Mouse (Mus musculus): Measurements from ENCODE around the gene Ascc2. TPM values are rescaled to one million over a fixed set of nuclear protein-coding genes. Genes with fewer than 3 reads are reported as not detected.

The Ascc2 gene
- polyA plus RNA-seq, 1 experiment from 2014 or later: 35.9 TPM

DNA sequence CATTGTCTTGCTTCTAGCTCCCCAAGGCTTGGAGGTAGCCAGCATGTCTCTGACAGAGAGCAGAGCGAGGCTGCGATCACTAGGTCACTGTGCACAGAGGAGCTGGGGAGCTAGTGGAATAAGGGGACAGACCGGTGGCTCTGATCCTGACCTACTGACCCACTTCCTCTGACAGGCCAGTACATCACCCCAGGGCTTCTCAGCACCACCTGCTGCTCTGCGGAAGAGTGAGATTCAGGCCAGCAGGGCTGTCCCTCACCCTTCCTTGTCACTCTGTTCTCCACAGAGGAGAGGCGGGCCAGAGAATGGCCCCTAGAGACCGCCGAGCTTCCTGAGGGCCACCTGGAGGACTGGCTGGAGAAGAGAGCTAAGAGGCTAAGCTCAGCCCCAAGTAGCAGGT lies 94.2 kb downstream of the Ascc2 start:
- Histone ChIP-seq H3K27ac (ENCODE audit: low read length) (no peak overlapping the region), H3K4me1 (replicated peaks; ENCODE audit: control insufficient read depth, insufficient read depth, low read length) (peaks cover 12% of the 10 kb centered on the region), H3K4me3 (ENCODE audit: low read length) (no peak overlapping the region), H3K9ac (ENCODE audit: low read length) (no peak overlapping the region), H3K36me3 (ENCODE audit: control insufficient read depth, insufficient read depth, low read length) (no peaks in the 10 kb centered on the region; the same call in 1 of the 2 replicates), H3K27me3 (ENCODE audit: control insufficient read depth, insufficient read depth, low read depth, low read length) (no peaks in the 10 kb centered on the region), H3K4me2 (ENCODE audit: low read depth, low read length) (no peak overlapping the region), H3K9me3 (ENCODE audit: control insufficient read depth, low read length) (no peaks in the 10 kb centered on the region)
- no peak for ATAC-seq (ENCODE audit: low read depth)
- 76% methylated on average over 7 of the region's 7 CpGs for WGBS

DNA sequence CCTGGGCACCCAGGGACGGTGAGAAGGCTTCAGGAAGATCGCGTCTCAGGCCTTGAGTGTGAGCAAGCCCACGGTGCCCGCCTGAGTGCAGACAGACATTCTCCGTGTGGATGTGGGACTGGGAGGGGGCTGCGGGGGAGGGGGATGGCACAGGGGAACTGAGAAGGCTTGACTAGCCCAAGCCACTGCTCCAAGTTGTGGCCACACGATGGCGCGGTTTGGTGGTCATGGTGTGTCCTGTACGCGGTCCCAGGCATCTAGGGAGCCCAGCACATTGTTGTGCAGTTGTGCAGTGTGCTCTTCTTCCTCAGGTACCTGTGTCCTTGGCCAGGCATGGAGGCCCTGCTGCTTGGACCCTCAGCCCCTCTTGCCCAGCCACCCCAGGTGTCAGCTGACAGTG lies 96.6 kb downstream of the Ascc2 start:
- Histone ChIP-seq H3K9ac (ENCODE audit: low read length) (no peak overlapping the region), H3K27me3 (ENCODE audit: control insufficient read depth, insufficient read depth, low read depth, low read length) (no peaks in the 10 kb centered on the region), H3K4me3 (ENCODE audit: low read length) (no peak overlapping the region), H3K4me2 (ENCODE audit: low read depth, low read length) (no peak overlapping the region), H3K9me3 (ENCODE audit: control insufficient read depth, low read length) (no peaks in the 10 kb centered on the region), H3K36me3 (ENCODE audit: control insufficient read depth, insufficient read depth, low read length) (no peaks in the 10 kb centered on the region), H3K27ac (ENCODE audit: low read length) (no peak overlapping the region), H3K4me1 (replicated peaks; ENCODE audit: control insufficient read depth, insufficient read depth, low read length) (peaks cover 11% of the 10 kb centered on the region)
- WGBS: 41% methylated on average over 12 of the region's 12 CpGs
- no peak for ATAC-seq (ENCODE audit: low read depth)

Other genes with a start within 250 kb of the Ascc2 start
- 0.28 and 0.35 TPM in 2 replicates for gene Hormad2, start 196.6 kb upstream of the Ascc2 start, polyA plus RNA-seq (2015; fragmentation: Nextera tagmentation; extraction: Ambion mirVana)
- gene Mtmr3, start 42.9 kb upstream of the Ascc2 start, polyA plus RNA-seq (2015; fragmentation: Nextera tagmentation; extraction: Ambion mirVana): 26.1 and 27.4 TPM in 2 replicates
- gene Gm11032, start 17.7 kb upstream of the Ascc2 start, polyA plus RNA-seq (2015; fragmentation: Nextera tagmentation; extraction: Ambion mirVana): not detected in 2 replicates
- 806 and 839 TPM in 2 replicates for gene Uqcr10, start 66.6 kb downstream of the Ascc2 start, polyA plus RNA-seq (2015; fragmentation: Nextera tagmentation; extraction: Ambion mirVana)
- 76.5 and 80.0 TPM in 2 replicates for gene Zmat5, start 66.9 kb downstream of the Ascc2 start, polyA plus RNA-seq (2015; fragmentation: Nextera tagmentation; extraction: Ambion mirVana)
- gene Cabp7, start 109.0 kb downstream of the Ascc2 start, polyA plus RNA-seq (2015; fragmentation: Nextera tagmentation; extraction: Ambion mirVana): 0.14 and 0.28 TPM in 2 replicates
- 40.1 and 41.6 TPM in 2 replicates for gene Nf2, start 211.8 kb downstream of the Ascc2 start, polyA plus RNA-seq (2015; fragmentation: Nextera tagmentation; extraction: Ambion mirVana)
- gene Nipsnap1, start 236.2 kb downstream of the Ascc2 start, polyA plus RNA-seq (2015; fragmentation: Nextera tagmentation; extraction: Ambion mirVana): 30.1 and 31.5 TPM in 2 replicates